Mouse (Mus musculus): ENCODE data around the gene Sec16b.

The Sec16b gene

GRCm38 (mm10) chr1:157506522-157506921 lies at the start of gene Sec16b:
Gene Sec16b, plus strand, starts transcription at chr1:157506728.
- DNase-seq (ENCODE audit: low read depth, low spot score), result peak; percentile 67

- DNase-seq (ENCODE audit: low read depth, low spot score), result no peak
Observed at GRCm38 (mm10) chr1:157457789-157458188, 48.7 kb upstream of the Sec16b start.

- peak; percentile 60 for DNase-seq (ENCODE audit: low read depth, low spot score)
Observed at GRCm38 (mm10) chr1:157458421-157459208, 47.9 kb upstream of the Sec16b start, which contains the start of gene Cryzl2. Gene Cryzl2, plus strand, starts transcription at chr1:157458577.

GRCm38 (mm10) chr1:157459904-157460303 lies 46.6 kb upstream of the Sec16b start:
- DNase-seq (ENCODE audit: low read depth, low spot score), result no peak

GRCm38 (mm10) chr1:157461276-157461675 lies 45.3 kb upstream of the Sec16b start:
- DNase-seq (ENCODE audit: low read depth, low spot score), result no peak

DNA sequence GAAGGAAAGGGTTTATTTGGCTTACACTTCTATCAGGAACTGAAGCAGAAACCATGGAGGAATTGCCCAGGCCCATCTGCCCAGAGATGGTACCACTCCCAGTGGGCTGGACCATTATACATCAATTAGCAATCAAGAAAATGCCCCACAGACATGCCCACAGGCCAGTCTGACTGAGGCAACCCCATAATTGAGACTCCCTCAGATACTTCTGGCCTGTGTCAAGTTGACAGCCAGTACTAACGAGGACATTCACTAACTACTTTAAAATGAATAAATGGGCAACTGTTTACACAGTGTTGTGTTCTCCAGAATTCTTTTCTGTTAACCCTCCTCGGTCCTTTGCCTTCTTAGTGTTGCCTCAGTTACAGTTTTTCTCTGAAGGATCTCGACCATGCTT lies 44.2 kb upstream of the Sec16b start:
- DNase-seq (ENCODE audit: low read depth, low spot score), result no peak

- DNase-seq (ENCODE audit: low read depth, low spot score), result no peak
Observed at GRCm38 (mm10) chr1:157465194-157465593, 41.3 kb upstream of the Sec16b start.

DNA sequence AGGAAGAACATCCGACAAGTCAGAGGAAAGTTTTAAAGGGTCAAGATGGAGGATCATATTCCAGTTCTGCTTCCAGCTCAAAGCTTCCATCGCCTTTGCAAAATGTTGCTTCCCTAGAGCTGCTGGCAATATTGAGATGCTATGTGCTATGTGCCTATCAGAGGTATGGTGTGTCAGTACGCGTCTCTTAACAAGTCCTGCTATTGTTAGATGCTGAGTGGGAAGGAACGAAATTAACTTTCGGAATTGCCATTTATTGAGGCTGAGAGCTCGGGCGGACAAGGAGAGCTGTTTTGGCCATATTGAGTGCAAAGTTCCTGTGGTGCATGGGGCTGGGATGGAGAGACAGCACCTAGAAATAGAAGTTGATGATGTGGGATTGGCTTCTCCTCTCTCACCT lies 38.7 kb upstream of the Sec16b start:
- DNase-seq (ENCODE audit: low read depth, low spot score), result no peak

GRCm38 (mm10) chr1:157470761-157471386 lies 35.7 kb upstream of the Sec16b start:
- DNase-seq (ENCODE audit: low read depth, low spot score), result no peak

DNA sequence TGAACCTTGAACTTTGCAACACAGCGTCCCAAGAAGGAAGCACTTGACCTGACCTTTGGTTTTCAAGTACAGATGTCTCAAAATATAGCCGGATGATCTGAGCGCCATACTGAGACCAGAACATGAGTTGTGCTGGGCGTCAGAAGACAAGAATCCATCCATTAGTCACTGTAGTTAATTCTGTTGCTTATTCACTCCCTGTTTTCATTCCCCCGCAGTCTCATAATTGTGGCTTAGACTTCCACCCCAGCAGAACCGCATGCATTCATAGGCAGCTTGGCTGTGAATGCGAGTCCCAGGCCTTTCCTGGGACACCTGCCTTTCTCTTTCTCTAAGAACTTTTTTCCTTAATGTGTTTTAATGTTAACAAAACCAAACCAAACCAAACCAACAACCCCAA lies 33.8 kb upstream of the Sec16b start:
- DNase-seq (ENCODE audit: low read depth, low spot score), result no peak

- DNase-seq (ENCODE audit: low read depth, low spot score), result no peak
Observed at GRCm38 (mm10) chr1:157474865-157475264, 31.7 kb upstream of the Sec16b start.

GRCm38 (mm10) chr1:157476231-157476630 lies 30.3 kb upstream of the Sec16b start:
- DNase-seq (ENCODE audit: low read depth, low spot score), result no peak

- DNase-seq (ENCODE audit: low read depth, low spot score), result no peak
Observed at GRCm38 (mm10) chr1:157480090-157480489, 26.4 kb upstream of the Sec16b start.

GRCm38 (mm10) chr1:157480901-157481300 lies 25.6 kb upstream of the Sec16b start:
- DNase-seq (ENCODE audit: low read depth, low spot score), result no peak

GRCm38 (mm10) chr1:157481666-157482065 lies 24.9 kb upstream of the Sec16b start:
- no peak for DNase-seq (ENCODE audit: low read depth, low spot score)

DNA sequence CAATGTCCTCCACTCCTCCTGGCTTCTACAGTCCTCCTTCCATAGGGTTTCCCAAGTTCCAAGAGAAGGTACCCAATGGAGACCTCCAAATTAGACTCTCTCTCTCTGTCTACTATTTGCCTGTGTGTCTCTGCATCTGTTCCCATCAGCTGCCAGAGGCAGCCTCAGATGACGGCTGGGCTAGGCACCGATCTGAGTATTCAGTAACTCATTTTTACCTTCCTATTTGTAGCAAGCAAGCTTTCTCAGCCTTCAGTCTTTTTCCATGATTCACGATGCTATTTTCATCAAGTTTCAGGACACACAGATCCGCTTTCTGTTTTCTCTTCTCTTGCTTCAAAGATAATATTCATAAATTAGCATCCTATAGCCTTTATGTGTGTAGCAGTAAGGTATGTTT lies 22.4 kb upstream of the Sec16b start:
- no peak for DNase-seq (ENCODE audit: low read depth, low spot score)

DNA sequence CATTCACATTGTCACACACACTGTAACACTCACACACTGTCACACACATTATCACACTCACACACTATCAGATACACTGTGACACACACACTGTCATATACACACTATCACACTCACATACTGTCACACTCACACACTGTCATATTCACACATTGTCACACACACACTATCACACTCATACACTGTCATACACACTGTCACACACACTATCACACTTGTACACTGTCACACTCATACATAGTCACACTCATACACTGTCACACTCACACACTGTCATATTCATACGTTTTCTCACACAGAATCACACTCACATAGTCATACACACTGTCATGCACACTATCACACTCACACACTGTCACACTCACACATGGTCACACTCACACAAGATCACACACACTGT lies 5.9 kb upstream of the Sec16b start:
- no peak for DNase-seq (ENCODE audit: low read depth, low spot score)

DNA sequence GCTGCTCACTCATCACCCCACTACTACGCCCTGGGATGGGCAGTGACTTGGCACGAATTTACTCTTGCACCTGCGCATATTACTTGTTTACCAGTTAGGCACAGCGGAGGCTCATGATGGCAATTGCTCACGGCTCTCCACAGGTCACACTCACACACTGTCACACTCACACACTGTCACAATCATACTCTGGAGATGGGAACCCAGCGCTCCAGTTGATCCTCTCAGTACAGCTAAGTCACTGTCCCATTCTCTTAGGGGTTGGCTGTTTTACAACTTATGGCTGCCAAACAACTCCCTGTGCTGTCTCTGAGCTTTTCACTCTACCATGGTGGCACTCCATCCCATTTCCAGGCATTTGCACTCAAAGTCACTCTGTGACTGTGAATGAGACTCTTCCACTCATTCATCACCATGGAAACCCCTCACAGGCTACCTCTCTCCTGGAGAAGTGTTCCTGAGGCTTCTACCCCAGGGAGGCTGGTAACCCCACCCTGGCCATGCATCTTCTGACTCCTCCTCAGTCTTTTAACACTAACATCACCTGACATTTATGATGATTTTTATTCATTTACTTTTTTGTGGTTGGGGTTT lies 5.1 kb upstream of the Sec16b start:
- no peak for DNase-seq (ENCODE audit: low read depth, low spot score)

- DNase-seq (ENCODE audit: low read depth, low spot score), result no peak
Observed at GRCm38 (mm10) chr1:157503071-157503470, 3.5 kb upstream of the Sec16b start.

- DNase-seq (ENCODE audit: low read depth, low spot score), result peak; percentile 20
Observed at GRCm38 (mm10) chr1:157506995-157507595, 567 bp downstream of the Sec16b start.

DNA sequence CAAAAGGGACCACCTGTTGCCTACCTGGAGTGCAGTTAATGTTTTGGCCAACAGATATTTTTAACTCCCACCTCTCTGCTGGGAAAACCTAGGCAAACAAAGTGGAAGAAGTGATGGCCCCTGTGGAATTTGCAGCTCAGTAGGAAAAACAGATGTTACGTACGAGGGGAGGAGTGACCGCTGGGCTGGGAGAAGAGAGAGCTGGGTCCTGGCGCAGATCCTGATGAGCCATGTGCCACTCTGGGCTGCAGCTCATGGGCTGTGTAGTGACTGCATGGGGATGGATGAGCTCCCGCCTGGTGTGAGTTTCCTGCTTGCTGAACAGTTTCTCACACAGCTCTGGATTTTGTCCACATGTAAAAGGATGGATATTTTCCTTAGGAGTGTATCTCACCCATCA lies 1.3 kb downstream of the Sec16b start:
- DNase-seq (ENCODE audit: low read depth, low spot score), result peak; percentile 60

GRCm38 (mm10) chr1:157512690-157513448 lies 6.3 kb downstream of the Sec16b start:
- DNase-seq (ENCODE audit: low read depth, low spot score), result no peak
